Mouse (Mus musculus) inflammation-experienced regulatory T-cells, adult 6 months (primary cell): ENCODE results near the gene Rnf220. TPM values are rescaled to one million over a fixed set of nuclear protein-coding genes. Genes with fewer than 3 reads are reported as not detected.
"Not testable (repeated sequence)": the region's sequence is repeated elsewhere in the genome, so short reads cannot be mapped to it uniquely, and the experiment has no call there.

Experiments
- ATAC-seq: one replicate; pipeline ENCODE4 v1.8.0; 2017
- polyA plus RNA-seq, 3 experiments: library from polyadenylated mRNA; unstranded; fragments of 100-300 nt; shearing (Covaris generic); gene quantifications; one replicate each; pipeline ENCODE4 v1.2.1; 2017

Rnf220 gene
- polyA plus RNA-seq, 3 experiments from 2014 or later = 11.0 to 25.6 (median 21.9) TPM

DNA sequence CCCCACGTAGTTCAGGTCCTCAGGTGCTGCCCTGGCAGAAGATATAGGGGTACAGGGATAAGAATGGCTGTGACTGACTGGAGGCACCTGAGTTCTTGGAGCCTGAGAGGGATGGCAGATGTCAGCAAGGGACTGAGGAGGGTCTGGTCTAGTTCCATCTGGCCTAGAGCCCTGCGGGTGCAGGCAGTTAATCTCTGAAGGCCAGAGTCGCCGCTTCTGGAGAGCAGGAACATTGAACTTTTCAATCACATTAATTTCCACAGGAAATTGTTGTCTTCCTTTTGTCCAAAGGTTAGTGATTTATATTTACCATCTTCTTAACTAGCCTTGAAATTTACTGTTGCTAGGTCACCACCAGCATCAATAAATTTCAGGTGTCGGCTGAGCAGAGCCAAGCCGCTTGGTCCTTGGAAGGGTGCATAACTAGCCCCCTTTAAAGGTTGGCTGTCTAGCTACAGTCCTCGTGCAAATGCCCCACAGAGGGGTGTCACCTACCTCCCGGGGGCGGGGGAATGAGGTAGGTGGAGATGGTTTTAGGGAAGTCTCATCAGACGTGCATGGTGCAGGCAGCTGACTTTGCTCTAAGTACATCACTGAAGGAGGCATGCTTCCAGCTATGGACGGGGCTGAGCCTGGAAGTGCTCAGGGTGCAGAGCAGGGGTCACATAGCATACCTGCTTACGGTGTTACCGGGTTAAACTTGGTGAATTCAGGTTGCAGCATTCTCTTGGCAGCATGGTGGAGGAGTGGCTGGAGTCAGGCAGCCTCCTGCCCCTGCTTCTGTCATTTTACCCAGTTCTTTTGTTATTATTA lies 234.5 kb downstream of the Rnf220 start:
- no peak for ATAC-seq

DNA sequence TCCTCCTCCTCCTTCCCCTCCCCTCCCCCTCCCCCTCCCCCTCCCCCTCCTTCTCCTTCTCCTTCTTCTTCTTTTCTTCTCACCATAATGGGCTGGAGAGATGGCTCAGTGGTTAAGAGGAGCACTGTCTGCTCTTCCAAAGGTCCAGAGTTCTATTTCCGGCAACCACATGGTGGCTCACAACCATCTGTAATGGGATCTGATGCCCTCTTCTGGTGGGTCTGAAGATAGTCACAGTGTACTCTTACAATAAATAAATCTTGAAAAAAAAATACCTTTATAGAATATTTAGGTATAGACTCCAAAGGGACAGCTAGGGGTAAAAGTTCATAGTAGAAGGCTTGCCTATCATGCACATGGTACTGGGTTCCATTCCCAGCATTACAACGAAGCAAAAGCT lies 235.6 kb downstream of the Rnf220 start:
- no peak for ATAC-seq

DNA sequence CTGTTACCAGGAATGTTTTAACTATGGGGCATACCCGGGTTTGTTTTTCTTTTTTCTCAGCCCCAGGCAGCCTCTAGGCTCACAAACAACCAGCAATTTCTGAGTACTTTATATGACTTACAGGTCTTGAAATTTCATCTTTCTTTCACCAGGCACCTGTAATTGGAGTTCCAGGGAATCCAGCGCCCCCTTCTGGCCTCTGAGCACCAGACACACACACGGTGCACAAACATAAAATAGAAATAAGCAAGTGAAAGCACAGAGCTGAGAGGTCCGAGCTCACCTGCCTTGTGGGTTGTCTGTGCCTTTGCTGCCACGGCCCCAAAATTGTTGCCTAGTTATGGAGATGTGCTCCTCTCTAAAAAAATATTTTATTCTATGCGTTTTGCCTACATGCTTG lies 236.9 kb downstream of the Rnf220 start:
- ATAC-seq = not testable (repeated sequence)

DNA sequence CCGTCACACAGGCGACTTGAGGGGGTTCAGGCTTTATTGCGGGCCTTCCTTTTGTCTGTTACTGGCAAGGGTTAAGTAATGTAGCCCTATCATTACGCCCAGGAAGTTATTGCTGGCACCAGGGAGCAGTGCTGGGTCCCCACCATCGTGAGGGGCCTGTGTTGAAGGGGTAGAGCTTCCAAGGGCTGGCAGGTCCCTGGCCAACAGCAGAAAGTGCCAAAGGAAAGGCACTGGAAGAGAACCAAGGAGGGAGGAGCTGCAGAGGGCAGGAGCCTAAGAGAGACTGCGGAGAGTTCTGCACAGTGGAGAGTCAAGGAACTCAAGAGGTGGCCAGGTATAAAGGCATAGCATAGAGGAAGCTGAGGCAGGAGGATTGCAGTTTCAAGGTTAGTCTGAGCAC lies 242.2 kb downstream of the Rnf220 start:
- ATAC-seq = no peak

DNA sequence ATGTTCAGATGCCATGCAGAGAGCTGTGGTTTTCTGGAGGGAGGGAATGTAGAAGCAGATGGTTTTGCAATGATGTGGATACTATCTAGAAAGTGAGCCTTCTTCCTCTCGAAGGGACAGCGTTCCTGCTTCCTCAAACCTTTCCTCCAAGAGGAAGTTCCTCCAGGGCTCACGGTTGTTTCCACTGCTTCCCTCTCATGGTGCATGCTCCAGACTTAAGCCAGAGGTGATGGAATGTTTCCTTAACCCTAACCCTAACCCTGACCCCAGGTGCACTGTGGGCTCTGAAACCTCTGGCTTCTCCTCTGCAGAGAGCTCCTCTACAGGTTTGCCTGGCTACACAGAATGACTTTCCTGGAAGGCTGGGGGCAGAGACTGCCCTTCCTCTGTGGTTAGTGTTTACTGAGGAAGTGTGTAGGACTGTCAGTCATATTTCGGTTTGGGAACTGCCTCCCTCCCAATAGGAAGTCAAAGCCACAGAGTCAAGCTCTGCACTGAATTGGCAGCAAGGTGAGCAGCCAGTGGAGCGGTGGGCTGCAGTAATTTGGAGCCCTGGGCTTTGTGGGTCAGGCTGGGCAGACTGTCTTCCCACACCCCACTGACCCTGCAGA lies 242.7 kb downstream of the Rnf220 start:
- ATAC-seq = no peak

DNA sequence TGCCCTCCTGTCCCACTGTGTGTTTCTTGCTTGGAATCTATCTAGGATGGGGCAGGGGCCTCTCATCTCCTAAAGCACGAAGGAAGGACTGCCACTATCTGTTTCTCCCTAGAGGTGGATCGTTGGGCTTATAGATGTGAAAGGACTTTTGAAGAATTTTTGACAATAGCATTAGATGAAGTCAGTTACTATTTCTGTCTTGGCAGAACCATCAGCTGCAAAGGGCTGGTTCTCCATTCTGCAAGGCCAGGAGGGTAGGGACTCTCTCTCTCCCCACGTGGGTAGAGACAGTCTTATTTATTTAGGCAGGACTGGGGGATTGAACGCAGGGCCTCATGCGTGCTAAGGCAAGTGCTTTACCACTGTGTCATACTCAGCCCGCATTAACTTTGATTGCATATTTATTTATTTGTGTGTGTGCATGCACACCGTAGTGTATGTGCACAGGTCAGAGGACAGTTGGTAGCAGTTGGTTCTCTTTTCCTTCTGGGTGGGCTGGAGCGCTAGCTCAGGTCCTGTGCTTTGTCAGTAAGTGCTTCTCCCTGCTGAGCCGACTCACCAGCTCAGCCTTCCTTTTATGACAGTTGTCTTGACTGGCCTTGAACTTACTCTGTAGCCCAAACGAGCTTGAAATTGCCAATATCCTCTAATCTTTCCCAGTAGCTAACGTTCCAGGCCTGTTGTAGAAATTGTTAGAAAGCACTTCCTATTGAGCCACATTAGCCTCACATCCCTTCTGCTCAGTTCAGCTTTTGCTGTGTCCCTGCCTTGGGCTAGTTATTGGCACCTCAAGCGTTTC lies 243.4 kb downstream of the Rnf220 start:
- no peak for ATAC-seq

DNA sequence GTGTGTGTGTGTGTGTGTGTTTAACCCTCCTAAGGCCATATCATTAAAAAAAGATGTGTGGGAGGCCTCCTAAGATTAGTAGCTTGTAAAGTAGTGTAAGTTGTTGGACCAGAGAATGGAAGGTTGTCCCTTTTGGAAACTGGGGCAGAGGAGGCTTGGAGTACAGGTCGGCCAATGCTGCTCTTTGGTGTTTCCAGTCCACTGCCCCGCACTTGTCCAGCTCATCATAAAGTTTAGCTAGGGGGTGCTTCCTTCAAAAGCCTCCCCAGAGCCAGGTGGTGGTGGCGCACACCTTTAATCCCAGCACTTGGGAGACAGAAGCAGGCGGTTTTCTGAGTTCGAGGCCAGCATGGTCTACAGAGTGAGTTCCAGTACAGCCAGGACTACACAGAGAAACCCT lies 244.1 kb downstream of the Rnf220 start:
- ATAC-seq = no peak

DNA sequence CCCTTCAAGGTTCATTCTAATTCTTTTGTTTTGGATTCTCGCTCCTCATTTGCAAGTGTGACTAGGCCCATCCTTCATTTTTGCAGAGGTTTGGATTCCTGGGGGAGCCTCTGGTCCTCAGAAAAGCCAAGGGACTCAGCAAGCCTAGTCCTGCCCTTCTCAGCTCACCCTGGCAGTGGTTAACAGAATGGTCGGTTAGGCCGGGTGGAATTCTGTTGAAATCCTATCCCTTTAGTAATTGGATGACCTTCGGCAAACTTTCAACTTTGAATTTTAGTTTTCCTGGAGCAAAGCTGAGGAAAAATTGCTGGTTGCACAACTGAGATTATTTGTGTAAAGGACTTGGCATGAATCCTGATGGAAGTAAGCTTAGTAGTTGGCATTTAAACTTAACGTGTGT lies 244.5 kb downstream of the Rnf220 start:
- ATAC-seq = no peak

DNA sequence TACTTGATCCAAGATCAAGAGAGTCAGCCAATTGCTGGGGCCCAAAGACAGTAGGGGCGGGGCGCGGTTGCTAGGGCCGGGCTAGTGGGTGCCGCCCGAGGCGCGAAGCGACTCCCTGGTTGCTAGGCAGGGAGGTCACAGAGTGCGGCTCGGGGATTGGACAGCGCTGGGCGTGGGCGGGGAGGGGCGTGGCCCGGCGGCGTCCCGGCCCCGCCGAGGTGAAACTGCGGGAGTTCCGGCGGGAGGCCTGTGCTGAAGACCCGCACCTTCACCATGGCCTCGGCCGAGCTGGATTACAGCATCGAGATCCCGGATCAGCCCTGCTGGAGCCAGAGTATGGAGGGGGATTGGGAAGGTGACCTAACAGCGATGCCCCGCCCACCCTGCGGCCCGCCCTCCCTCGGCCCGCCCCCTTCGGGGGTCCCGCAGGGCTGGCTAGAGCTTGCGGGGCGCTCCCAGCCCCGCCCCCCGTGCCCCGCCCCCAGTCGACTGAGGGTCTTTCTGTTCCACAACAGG lies 245.0 kb downstream of the Rnf220 start, which contains the start of the genes Tmem53 and Armh1:
Gene Tmem53, plus strand, starts transcription at position 151 of the 516 bp plus-strand sequence.
Gene Armh1, minus strand, starts transcription at position 325 of the 516 bp plus-strand sequence.
- peak; percentile 98 for ATAC-seq

DNA sequence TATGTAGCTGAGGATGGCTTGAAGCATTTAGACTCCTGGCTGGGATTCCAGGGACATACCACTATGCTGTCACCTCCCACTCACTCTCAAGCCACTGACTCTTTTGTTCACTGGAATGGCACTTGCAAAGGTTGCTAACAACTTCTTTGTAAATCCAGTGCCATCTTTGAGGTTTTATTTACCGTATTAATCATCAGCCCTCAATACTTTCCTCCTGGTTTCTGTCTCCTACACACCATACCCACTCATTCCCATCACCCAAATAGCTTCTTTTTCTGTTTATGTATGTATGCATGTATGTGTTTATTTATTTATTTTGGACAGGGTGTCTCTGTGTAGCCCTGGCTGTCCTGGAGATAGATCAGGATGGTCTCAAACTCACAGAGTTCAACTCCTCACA lies 245.9 kb downstream of the Rnf220 start:
- no peak for ATAC-seq

DNA sequence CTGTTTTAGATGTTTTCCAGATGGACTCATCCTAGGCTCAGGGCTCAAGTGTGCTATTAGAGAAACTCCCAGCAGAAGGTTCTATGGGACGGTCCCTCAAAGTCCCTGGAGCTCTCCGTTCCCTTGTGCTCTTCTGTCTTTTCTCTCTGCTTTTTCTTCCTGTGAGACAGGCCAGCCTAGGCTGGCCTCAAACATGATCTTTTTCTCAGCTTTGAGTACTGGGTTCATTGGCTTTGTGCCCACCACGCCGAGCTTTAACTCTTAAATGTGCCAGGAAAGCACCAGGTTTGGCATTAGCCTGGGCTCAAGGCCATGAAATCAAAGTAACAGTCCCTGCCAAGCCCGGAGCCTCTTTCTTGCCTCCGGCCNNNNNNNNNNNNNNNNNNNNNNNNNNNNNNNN lies 256.0 kb downstream of the Rnf220 start:
- ATAC-seq = no peak

DNA sequence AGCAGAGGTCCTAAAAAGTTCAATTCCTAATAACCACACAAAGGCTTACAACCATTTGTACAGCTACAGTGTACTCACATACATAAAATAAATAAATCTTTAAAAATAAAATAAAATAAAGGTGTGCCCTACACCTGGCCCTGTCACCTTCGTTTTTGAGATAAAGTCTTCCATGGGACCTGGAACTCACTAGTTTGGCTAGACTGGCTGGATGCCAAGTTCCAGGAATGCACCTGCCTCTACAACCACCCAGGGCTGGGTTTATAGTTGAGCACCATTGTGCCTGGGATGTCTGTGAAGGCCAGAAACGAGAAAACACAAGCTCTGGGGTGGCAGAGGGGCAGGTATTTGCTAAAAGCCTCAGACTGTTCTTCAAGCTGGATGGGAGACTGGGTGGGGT lies 257.7 kb downstream of the Rnf220 start:
- no peak for ATAC-seq

DNA sequence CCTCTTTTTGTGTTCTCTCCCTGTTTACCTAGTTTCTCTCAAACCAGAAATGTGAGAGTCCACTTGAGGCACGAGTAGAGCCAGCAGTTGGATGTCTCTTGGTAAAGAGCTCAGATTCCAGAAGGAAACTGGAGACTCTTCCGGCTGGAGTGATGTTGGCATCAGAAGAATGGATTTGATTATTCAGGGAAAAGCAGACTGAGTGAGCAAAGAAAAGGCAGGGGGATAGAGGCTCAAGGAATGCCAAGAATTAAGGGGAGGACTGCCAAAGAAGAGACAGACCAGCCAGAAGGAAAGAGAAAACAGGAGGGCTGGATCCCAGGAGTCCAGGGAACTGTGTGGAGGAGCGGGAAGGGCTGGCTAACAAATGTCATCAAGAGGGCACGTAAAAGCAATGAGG lies 261.0 kb downstream of the Rnf220 start:
- ATAC-seq = no peak

DNA sequence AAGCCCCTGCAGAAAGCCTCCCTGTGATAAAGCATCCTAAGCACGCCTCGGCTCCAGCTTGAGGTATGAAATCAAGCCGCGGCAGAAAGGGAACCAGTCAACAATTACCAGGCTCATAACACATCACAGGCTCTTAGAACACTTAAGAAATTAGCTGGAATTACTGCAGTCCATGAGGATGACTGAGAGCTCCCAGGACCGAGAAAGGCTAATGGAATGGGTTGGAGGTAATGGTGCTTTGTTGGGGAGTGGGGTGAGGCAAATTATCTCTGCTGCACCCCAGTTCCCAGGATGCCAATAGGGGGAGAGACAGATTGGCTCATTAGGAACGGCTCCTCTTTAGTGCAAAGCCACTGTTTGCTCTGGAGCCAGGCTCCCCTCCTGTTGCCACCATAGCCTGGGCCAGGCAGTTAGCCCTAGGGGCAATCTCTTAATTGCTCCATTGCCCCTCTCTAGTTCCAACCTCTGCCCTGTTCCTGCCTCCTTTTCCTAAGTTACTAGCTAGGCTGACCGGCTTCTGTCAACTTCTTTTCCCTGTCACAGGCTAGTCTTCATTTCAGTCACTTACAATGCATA lies 262.6 kb downstream of the Rnf220 start:
- ATAC-seq = no peak

DNA sequence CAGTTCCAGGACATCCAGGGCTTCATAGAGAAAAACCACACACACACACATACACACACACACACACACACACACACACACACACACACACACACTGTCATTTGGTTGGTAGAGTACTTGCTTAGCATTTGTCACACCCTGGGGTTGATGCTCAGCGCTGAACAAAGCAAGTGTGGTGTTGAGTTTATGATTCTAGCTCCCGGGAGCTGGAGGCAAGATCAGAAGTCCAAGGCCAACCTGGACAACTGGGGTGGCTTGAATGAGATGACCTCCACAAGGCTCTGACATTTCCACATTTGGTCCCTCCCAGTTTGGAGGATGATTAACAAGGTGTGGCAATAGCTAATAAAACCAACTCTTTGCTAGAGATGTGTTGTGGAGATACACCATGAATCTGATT lies 265.6 kb downstream of the Rnf220 start:
- no peak for ATAC-seq

DNA sequence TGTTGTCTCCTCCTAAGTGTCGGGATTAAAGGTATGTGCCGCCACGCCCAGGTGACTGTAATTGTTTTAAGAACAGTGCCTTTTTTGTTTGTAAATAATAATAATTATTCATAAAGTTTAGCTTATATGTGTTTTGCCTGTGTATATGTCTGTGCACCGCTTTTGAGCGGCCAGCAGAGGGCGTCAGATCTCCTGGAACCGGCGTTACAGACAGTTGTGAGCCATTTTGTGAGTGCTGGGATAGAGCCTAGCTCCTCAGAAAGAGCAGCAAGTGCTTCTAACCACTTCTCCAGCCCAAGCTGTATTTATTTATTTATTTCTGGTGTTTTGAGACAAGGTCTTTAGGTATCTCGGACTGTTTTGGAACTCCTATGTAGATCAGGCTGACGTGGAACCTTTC lies 266.5 kb downstream of the Rnf220 start:
- no peak for ATAC-seq

DNA sequence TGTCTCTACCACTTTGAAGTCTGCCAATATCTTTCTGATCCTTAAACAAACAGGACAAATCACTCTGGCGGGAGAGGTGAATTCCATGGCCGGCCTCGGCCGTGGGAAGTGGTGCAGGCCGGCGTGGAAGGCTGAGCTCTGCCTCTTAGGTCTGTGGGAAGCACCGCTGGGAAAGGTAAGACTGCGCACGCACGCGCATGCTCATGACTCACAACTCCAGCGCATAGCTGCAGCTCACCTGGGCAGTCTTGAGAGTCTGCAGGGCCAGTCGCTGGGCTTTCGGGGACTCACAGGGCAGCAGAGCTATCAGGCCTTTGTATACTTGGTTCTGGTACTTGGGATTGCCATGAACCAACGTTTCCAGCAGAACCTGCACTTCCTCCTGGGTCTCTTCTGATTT lies 267.3 kb downstream of the Rnf220 start:
- ATAC-seq = no peak

DNA sequence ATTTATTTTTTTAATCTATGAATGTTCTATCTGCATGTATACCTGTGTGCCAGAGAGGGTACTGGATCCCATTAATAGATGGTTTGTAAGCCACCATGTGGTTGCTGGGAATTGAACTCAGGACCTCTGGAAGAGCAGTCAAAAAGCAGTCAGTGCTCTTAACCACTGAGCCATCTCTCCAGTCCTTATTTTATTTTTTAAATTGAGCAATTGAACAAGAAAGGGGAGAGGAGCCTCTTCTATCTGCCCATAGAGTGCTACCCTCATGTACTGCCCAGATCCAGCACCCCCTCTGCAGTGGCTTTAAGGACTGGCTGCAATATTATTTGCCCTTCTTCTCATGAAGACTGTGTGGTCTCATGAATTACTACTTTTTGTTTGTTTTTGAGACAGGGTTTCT lies 271.6 kb downstream of the Rnf220 start:
- ATAC-seq = no peak

DNA sequence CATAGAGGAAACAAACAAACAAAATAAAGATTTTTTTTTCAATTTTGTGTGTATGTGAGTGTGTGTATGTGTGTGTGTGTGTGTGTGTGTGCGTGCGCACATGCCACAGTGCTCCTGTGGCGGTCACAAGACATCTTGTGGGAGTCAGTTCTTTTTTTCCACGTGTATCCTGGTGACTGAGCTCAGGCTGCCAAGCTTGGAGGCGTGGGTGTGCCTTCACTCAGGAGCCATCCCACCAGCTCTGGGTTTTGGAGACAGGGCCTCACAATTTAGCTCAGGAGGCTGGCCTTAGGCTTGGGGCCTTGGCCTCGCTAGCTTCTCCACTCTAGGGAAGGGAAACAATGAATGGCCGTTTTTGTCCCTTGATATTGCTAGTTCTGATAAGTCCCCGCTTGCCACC lies 272.7 kb downstream of the Rnf220 start:
- ATAC-seq = no peak

DNA sequence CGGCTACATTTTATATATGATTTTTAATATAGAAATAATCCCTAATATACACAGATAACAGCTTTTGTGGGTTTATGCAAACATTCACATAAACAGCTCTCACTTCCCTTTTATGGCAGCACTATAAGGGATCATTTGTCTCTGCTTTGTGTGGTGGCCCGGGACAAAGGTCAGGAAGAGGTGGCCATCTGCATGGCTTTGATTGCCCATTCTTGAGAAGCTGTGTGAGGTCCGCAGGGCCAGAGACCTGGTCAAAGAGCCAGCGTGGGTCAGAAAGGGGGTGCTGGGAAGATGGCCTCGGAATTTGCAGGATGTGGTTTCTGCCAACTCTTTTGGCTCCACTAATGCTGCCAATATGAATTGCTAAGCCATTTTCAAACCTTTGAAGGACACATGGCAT lies 273.9 kb downstream of the Rnf220 start:
- no peak for ATAC-seq

DNA sequence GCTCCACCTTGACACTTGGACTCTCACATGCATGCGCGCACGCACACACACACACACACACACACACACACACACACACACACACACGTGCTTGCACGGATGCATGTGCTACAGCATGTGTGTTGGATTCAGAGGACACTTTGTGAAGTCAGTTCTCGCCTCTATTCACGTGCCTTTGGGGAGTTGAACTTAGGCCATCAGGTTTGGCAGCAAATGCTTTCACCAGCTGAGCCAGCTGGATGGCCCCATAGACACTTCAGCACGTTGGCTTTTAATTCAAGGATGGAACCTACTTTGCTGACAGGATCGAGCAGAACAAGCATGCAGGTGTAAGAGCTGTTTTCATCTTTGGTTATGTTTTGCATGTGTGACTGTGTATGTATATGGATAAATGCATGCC lies 275.0 kb downstream of the Rnf220 start:
- ATAC-seq = no peak
